Mouse (Mus musculus) cerebellum, adult 2 months (tissue): ENCODE data around the gene Paqr7. TPM values are rescaled to one million over a fixed set of nuclear protein-coding genes. Genes with fewer than 3 reads are reported as not detected.
"Not testable (repeated sequence)": the region's sequence is repeated elsewhere in the genome, so short reads cannot be mapped to it uniquely, and the experiment has no call there.

Source experiments
- DNase-seq, 2 experiments: peaks; one replicate each; pipeline ENCODE4 v3.0.0; 2021
- H3K27ac ChIP-seq: fragments of 200-500 bp; 2 replicates; pipeline ENCODE4 v1.5.1; 2012; ENCODE audit warnings: low read length, control low read depth, inconsistent platforms; ENCODE audit not compliant: insufficient read depth
- H3K27me3 ChIP-seq: fragments of 200-500 bp; 2 replicates; pipeline ENCODE4 v1.6.1; 2012; ENCODE audit warnings: inconsistent platforms, mild to moderate bottlenecking, low read length, moderate library complexity; ENCODE audit not compliant: control insufficient read depth, insufficient read depth
- H3K4me1 ChIP-seq: fragments of 200-500 bp; 2 replicates; pipeline ENCODE4 v1.6.1; 2011; ENCODE audit warnings: low read length; ENCODE audit not compliant: control insufficient read depth, insufficient read depth
- H3K4me3 ChIP-seq: fragments of 200-500 bp; replicated peaks from 2 replicates; pipeline ENCODE3; 2011; ENCODE audit warnings: mild to moderate bottlenecking, low read depth, low read length, control low read depth; ENCODE audit not compliant: insufficient read depth
- CTCF ChIP-seq: fragments of 200-500 bp; IDR thresholded peaks from 2 replicates; pipeline ENCODE4 v1.5.1; 2011; ENCODE audit warnings: low read depth, mild to moderate bottlenecking, control low read depth, low read length, moderate library complexity, borderline replicate concordance; ENCODE audit not compliant: insufficient read depth
- POLR2A ChIP-seq: fragments of 200-500 bp; IDR thresholded peaks from 2 replicates; pipeline ENCODE4 v1.6.1; 2011; ENCODE audit warnings: low read length, control low read depth, borderline replicate concordance; ENCODE audit not compliant: insufficient read depth
- WGBS: fragments of 180-500 bp; shearing (Covaris S2); methylation state at CpG from one replicate; pipeline ENCODE4 v1.1.7; 2018; 5-methylcytosine and 5-hydroxymethylcytosine counted together
- polyA plus RNA-seq: library from polyadenylated mRNA; depleted of rRNA; stranded (reverse); fragments of >200 nt; gene quantifications from 2 replicates; pipeline ENCODE4 v1.2.3, GENCODE M21; 2012

The Paqr7 gene
- polyA plus RNA-seq, 1 experiment: 99.2 TPM

DNA sequence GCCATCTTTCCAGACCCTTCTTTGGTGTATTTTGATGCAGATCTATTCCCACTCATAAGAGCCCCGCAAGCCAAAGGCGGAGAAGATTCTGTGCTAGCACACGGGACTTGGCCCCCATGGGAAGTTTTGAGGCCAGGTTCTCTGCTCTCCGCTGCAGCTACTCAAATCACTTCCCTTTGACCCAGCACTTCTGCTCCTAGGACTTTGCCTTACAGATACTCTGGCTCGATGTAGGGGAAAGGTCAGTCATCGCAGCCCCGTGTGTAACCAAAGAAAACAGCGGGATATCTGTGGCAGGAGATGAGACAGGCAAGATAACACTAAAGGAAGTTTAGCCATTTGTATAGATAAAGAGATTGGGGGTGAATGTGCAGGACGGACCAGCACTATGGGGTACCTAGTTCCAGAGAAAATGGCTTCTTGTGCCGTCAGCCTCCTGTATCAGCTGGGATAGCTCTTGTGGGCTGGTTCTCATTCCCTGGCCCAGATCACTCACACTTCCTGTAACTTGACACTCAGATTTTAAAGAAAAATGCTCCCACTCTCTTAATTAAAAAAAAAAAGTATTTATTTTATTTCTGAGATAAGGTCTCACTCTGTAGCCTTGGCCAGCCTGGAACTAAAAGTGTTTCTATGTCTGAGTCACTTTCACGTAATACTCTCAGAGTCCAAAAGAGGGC is 6.4 kb upstream of the Paqr7 start:
- 86% methylated on average over 11 of the region's 11 CpGs for WGBS
- DNase-seq: no peak
- no peak for TF ChIP-seq POLR2A
- no peak for TF ChIP-seq CTCF
- Histone ChIP-seq H3K4me3 (no peak overlapping the region), H3K4me1 (peaks cover 14% of the 10 kb centered on the region), H3K27ac (no peak overlapping the region), H3K27me3 (no peaks in the 10 kb centered on the region)

DNA sequence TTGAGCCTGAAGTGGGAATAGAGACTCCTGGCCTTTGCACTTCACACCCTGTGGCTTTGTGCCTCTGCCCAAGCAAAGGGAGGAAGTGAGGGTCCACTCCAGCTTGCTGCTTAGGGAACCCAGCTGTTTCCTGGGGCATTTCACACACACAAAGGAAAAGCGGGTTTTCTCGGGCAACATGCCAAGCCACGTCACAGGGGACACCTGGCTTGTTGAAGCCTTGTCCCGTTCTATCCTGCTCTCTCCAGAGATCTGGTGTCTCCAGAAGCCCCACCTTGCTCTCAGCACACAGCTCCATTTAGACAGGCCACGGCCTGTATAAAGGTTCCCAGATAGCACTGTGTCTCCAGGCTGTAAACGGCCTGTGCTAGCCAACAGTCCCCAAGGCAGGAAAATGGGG is 4.8 kb upstream of the Paqr7 start:
- no peak for TF ChIP-seq CTCF
- no peak for TF ChIP-seq POLR2A
- no peak for DNase-seq
- 61% methylated on average over 6 of the region's 6 CpGs for whole genome bisulfite sequencing
- Histone ChIP-seq H3K27me3 (no peaks in the 10 kb centered on the region), H3K4me3 (no peak overlapping the region), H3K27ac (no peak overlapping the region), H3K4me1 (peaks cover 20% of the 10 kb centered on the region)

DNA sequence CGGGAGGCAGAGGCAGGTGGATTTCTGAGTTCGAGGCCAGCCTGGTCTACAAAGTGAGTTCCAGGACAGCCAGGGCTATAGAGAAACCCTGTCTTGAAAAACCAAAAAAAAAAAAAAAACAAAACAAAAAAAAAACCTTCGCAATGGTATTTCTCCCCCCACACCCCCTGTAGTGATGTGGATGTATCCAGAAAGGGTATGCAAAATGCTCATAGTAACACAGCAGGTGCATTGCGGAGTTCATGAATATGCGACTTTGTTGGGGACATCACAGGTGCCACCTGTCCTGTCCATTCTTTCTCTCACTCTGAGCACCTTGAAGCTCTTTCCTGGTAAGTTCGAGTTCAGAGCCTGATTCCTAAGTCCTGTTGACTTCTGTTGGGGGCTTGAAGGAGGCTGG is 2.3 kb upstream of the Paqr7 start:
- WGBS: 94% methylated on average over 6 of the region's 6 CpGs
- not testable (repeated sequence) for H3K27ac ChIP-seq, H3K4me3 ChIP-seq

DNA sequence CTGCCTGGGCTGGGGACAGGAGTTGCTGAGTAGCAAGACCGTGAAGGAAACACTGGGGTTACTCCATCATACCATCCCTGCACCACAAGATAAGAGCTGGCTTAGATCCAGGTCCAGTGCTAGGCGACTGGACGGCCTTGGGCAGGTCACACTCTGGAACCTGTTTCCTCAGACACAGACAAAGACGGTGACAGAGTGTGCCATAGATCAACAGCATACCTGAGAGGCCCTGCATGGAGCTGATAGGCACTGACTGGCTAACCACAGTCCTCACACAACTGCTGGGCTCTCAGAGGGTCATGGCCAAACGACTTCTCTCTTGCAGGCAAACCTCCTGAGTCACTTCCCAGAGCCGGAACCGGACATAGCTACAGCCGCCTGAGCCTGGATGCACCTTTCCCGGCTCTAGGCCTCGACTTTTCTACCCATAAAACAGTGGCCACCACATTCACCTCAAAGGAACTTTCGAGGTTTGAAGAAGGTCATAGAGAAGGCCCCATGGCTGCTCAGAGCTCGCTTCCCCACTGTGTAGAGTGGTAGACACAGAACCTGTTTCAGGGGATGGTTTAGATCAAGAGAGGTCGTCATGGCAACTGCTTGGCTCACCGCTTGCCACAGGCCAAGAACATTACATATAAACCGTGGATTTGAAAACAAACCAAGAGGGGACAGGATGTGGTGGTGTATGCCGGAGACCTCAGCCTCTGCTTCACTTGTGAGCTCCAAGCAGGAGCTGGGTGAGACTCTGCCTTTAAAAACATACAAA is 1.5 kb upstream of the Paqr7 start:
- peak overlapping the region; percentile 2; the same call in 1 of the 2 replicates for H3K27ac ChIP-seq
- DNase-seq: no peak
- peaks cover 27% of the 10 kb centered on the region for H3K4me1 ChIP-seq
- TF ChIP-seq CTCF (no peak), POLR2A (no peak)
- H3K4me3 ChIP-seq: no peak overlapping the region
- WGBS: 77% methylated on average over 16 of the region's 16 CpGs
- no peaks in the 10 kb centered on the region for H3K27me3 ChIP-seq

More for the DNA sequence above, 2.3 kb upstream of the Paqr7 start:
- H3K4me1 ChIP-seq: peaks cover 25% of the 10 kb centered on the region
- H3K27me3 ChIP-seq, DNase-seq: not testable (repeated sequence)

DNA sequence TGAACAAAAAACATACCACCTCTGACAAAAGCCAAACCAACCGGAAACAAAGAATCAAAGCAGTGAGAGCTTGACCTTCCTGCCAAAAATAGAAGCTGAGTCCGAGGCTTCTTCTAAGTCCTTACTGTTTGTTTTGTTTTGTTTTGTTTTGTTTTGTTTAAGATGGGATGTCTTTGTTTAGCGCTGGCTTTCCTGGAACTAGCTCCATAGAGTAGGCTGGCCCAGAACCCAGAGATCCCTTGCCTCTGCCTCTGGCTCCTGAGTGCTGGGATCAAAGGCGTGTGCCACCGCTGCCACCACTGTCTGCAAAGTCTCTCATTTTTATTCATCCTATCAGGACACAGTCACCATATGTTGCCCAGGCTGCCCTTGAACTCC is 962 bp upstream of the Paqr7 start:
- Histone ChIP-seq H3K4me1 (peaks cover 28% of the 10 kb centered on the region), H3K4me3 (no peak overlapping the region), H3K27ac (peak overlapping the region; percentile 97), H3K27me3 (no peaks in the 10 kb centered on the region)
- no peak for DNase-seq
- WGBS: 78% methylated on average over 5 of the region's 5 CpGs
- no peak for TF ChIP-seq CTCF
- no peak for TF ChIP-seq POLR2A

DNA sequence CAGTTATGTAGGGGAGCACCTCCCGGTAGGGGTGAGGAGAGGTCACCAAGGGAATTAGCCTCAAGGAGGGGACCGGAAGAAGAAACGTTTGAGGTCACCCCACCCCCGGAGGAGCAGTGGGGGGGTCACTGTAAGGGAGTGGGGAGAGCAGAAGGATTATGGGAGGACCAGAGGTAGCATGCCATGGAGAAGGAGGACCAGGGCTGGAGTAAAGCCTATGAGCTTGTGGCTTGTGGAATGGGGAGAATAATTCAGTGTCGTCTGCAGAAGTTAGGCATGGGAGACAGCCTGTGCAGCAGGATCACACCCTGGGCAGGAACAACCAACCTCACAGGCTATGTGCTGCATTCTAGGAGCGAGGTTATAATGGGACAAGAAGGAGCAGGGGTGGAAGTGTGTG is 726 bp downstream of the Paqr7 start:
- H3K27ac ChIP-seq: peak overlapping the region; percentile 97
- WGBS: 3% methylated on average over 6 of the region's 6 CpGs
- TF ChIP-seq POLR2A: no peak
- no peak for TF ChIP-seq CTCF
- H3K27me3 ChIP-seq: no peaks in the 10 kb centered on the region
- H3K4me1 ChIP-seq: peaks cover 30% of the 10 kb centered on the region
- H3K4me3 ChIP-seq: peak overlapping the region; percentile 73
- no peak for DNase-seq

- peaks cover 30% of the 10 kb centered on the region for H3K4me1 ChIP-seq
- TF ChIP-seq POLR2A (no peak), CTCF (no peak)
- no peak for DNase-seq
- no peaks in the 10 kb centered on the region for H3K27me3 ChIP-seq
- H3K27ac ChIP-seq: peak overlapping the region; percentile 97; the same call in 1 of the 2 replicates
- peak overlapping the region; percentile 73 for H3K4me3 ChIP-seq
- 52% methylated on average over 12 of the region's 12 CpGs for WGBS
Measured at GRCm38 (mm10) chr4:134497986-134498731, 1.7 kb downstream of the Paqr7 start.

GRCm38 (mm10) chr4:134498983-134499382 is 2.5 kb downstream of the Paqr7 start:
- not testable (repeated sequence) for DNase-seq, H3K27ac ChIP-seq, H3K27me3 ChIP-seq, H3K4me3 ChIP-seq
- H3K4me1 ChIP-seq: peaks cover 30% of the 10 kb centered on the region
- WGBS: 78% methylated on average over 6 of the region's 6 CpGs
